Mouse (Mus musculus) liver, postnatal 0 days (tissue): ENCODE results near the gene Gskip.

Experiments
- CTCF ChIP-seq: sonication (generic); IDR thresholded peaks from 2 replicates; pipeline ENCODE4 v1.5.1; 2016; ENCODE audit warnings: antibody characterized with exemption, low read depth
- EP300 ChIP-seq: IDR thresholded peaks from 2 replicates; pipeline ENCODE4 v1.6.1; 2016; ENCODE audit warnings: antibody characterized with exemption, low read depth, mild to moderate bottlenecking

GRCm38 (mm10) chr12:105687416-105687815, 2.8 kb downstream of the Gskip start:
- TF ChIP-seq EP300 (no peak), CTCF (no peak)
